Mouse (Mus musculus): ENCODE results near the gene Selplg.

DNA sequence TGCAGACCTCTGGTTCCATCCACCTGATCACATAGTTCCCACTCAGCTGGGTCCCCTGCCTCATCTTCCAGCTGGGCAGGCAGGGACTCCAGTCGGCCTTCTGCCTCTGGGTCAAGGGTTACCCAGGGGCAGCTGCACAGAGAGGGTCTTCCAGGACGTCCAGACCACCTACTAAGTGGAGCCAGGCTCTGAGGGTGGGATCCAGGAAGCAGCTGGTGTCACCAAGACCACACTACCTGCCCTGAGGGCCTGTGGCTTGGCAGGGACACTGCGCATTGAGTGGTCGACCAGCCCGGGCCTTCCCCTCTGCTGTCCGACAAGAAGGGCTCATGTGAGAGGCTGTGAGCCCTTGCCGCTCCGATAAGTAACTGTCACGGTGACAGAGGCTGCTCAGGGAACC, 24.7 kb downstream of the Selplg start:
- TF ChIP-seq CTCF (IDR thresholded peaks at IDR 0.05), result no peak
- no peak for TF ChIP-seq EP300 (IDR thresholded peaks at IDR 0.05)
